Mouse (Mus musculus) gastrocnemius, adult 2 months (tissue): ENCODE measurements around the gene Rpl9-ps1. TPM values are rescaled to one million over a fixed set of nuclear protein-coding genes. Genes with fewer than 3 reads are reported as not detected.

ENCODE experiments used
- DNase-seq: peaks from one replicate; pipeline ENCODE4 v3.0.0; 2022
- H3K27ac ChIP-seq: fragments of 200-600 bp; 2 replicates; pipeline ENCODE4 v1.8.1; 2022; ENCODE audit warnings: mild to moderate bottlenecking
- H3K4me3 ChIP-seq: fragments of 200-600 bp; 2 replicates; pipeline ENCODE4 v1.8.1; 2022; ENCODE audit warnings: mild to moderate bottlenecking, moderate library complexity
- CTCF ChIP-seq: fragments of 200-600 bp; IDR thresholded peaks from 2 replicates; pipeline ENCODE4 v1.8.1; 2022; ENCODE audit warnings: antibody characterized with exemption, mild to moderate bottlenecking, moderate library complexity
- intact Hi-C: fragments of 180-260 bp; cut with DNase I; formaldehyde crosslinking; loops from one replicate; pipeline ENCODE4 v1.15.1; 2025
- total RNA-seq, 2 experiments: library from RNA; stranded (reverse); gene quantifications; 2 replicates each; pipeline ENCODE4 v1.2.3; 2021

Rpl9-ps1 gene
- total RNA-seq, 2 experiments from 2014 or later, result not detected

DNA sequence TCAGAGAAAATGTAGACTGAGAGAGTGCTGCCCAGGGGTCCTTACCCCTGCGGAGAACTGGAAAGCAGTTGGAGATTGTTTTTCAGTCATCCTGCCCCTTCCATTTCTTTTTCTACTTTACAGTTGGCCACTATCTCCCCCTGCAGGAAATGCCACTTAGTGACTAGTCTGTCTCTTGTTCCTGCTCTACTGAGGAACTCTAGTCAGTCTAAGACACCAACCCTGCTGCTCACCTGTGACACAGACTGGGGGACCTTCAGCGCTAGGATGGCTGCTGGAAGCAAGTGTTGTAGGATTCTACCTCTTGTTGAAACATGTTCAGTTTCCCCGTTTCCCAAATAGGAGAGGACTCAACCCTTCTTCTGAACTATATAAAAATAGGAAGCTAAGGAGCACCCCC, 5.9 kb downstream of the Rpl9-ps1 start:
- no peak; the same call in 1 of the 2 replicates for TF ChIP-seq CTCF
- Histone ChIP-seq H3K27ac (no peak overlapping the region), H3K4me3 (no peak overlapping the region)
- no peak for DNase-seq
- intact Hi-C loops, result no loop called here

DNA sequence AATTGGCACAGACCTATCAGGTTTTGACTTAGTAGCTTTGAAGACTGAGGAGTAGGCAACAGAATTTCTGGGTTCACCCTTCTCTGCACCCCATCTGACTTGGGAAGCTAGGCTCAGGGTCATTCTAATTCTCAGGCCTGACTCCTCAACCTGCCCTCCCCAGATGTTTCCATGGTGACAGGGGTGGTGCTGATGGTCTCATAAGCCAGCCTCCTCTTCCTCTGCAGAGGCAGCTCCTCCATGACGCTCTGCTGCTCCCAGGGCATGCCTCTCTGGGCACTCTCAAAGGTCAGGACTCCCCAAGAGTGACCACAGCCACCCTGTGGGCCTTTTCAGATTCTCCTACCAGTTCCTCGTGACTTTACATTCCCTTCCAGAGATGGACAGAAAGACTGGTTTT, 6.5 kb downstream of the Rpl9-ps1 start:
- DNase-seq, result no peak
- intact Hi-C loops, result no loop called here
- Histone ChIP-seq H3K4me3 (no peak overlapping the region), H3K27ac (no peak overlapping the region)
- no peak for TF ChIP-seq CTCF

DNA sequence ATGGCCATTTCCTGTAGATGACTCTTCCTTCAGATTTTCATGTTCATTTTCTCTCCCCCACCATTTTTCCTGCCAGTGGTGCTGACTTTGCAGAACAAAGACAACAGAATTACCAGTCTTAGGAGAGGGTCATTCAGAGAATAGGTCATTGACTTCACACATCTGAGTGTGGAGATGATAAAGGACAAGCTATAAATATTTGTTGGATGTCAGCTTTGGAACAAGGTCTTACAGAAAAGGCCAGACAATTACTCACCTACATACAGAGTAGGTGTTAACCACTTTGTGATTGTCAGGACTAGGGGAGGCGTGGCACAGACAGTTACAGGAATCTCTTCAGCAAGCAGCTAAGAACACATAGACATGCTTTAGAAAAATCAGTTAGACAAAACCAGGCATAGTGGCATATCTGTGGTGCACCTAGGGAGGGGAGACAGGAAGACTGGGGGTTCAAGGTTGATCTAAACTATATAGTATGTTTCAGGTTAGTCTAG, 8.6 kb downstream of the Rpl9-ps1 start:
- DNase-seq, result no peak
- H3K27ac ChIP-seq, result no peak overlapping the region
- no peak for TF ChIP-seq CTCF
- H3K4me3 ChIP-seq, result no peak overlapping the region
- intact Hi-C loops, result no loop called here

DNA sequence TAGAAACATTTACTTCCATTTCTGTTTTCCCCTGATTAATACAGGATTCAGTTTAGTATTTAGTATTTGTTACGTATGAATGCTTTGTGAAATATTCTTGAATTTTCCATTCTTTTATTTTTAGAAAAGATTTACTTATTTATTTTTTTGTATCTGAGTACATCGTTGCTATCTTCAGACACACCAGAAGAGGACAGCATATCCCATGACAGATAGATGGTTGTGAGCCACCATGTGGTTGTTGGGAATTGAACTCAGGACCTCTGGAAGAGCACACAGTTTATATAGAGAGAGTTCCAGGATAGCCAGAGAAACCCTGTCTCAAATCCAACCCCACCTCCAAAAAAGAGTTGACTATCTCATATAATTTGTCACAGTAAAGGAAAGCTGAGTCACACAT, 10.5 kb downstream of the Rpl9-ps1 start:
- intact Hi-C loops, result no loop called here
- no peak for TF ChIP-seq CTCF
- Histone ChIP-seq H3K4me3 (no peak overlapping the region), H3K27ac (no peak overlapping the region)
- DNase-seq, result no peak

DNA sequence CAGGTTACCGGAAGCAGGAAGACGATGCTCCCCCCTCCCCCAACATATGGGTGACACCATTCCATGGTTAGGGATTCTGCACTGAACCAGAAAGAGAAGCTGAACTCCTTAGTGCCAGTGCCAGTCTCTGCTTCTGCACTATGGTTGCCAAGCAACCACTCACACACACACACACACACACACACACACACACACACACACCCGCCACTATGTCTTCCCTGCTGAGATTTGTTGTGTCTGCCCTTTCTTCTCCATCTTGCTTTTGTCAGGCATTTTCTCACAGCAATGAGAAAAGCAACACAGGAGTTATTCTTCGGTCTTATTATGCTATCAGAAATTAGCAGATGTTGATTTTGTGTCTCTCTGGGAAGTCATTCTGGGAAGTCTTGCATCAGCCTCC, 11.0 kb downstream of the Rpl9-ps1 start:
- intact Hi-C loops, result no loop called here
- TF ChIP-seq CTCF, result no peak
- no peak overlapping the region for H3K4me3 ChIP-seq
- no peak overlapping the region for H3K27ac ChIP-seq
- no peak for DNase-seq

DNA sequence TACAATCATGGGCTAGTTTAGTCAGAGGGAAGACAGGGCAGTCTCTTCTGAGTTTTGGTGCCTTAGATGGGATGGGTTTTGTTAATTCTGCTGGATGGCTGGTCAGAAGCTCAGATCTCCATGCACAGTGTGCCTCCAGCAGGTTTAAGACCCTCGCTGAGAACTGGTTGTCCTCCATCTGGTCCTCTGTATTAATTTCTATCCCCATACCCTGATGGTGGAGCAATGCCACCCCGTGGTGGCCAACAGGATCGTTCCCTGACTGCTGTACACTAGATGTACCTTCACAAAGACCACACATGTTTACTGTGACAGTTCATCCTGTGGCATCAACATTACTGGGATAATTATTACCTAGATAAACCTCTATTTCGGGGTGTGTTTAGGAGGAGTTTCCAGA, 12.7 kb downstream of the Rpl9-ps1 start:
- Histone ChIP-seq H3K27ac (no peak overlapping the region), H3K4me3 (no peak overlapping the region)
- intact Hi-C loops, result no loop called here
- peak; percentile 21; the same call in 1 of the 2 replicates for TF ChIP-seq CTCF
- DNase-seq, result no peak

DNA sequence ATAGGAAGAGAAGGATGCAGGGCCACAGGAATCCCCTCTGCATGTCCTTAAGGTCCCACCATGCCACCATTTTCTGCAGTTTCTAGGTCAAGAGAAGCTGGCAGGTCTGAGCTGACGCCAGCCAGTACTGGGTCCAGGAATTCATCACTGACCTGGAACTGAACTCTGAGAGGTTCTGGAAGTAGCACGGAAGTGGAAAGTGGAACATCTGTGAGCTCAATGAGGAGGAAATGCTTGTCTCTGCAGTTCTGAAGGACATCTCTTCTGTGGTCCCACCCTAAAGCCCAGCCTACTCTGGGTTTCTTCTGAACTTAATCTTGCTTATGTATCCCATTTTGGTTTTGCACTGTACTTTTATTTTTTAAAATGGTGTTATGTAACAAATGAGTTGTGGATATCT, 14.4 kb downstream of the Rpl9-ps1 start:
- no peak for TF ChIP-seq CTCF
- DNase-seq, result no peak
- intact Hi-C loops, result no loop called here
- Histone ChIP-seq H3K27ac (0 out of 2 replicates have a peak overlapping the region, but pooled peaks have one; percentile 17), H3K4me3 (no peak overlapping the region)

DNA sequence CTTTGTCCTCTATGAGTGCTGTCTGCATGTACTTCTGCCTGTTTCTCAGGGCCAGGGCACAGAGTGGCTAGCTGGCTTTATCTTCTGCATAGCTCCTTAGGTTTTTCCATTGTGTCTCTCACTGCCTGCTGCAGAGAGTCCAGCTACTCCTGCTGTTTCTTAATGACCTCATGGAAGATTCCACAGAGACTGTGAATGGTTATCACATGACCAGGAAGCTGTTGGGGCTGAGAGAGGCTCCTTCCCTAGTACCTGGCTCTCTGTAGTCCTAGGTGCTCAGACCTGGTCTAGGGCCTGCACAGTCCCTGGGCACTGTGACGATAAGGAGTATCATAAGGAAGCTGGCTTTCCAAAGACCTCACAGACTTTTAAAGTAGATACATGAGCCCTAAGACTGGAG, 14.8 kb downstream of the Rpl9-ps1 start:
- TF ChIP-seq CTCF, result no peak
- intact Hi-C loops, result no loop called here
- H3K27ac ChIP-seq, result 0 out of 2 replicates have a peak overlapping the region, but pooled peaks have one; percentile 17
- no peak overlapping the region for H3K4me3 ChIP-seq
- no peak for DNase-seq

DNA sequence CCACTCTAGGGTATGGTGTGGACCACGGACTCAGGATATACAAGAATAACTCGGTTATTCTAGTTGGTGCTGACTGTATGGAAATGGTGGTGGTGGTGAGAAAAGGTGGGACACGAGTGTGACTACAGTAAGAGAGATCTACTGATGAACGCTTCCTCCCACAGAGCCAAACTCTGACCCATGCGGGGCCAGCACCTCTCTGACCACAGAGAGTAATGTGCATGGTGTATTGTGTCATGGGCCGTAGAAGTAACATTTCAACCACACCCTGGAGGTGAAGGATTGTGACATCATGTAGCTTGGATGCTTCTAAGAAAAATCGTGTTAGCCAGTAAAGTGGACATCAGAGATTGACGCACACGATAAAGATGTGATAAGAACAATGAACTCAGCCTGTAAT, 16.6 kb downstream of the Rpl9-ps1 start:
- Histone ChIP-seq H3K27ac (no peak overlapping the region), H3K4me3 (no peak overlapping the region)
- TF ChIP-seq CTCF, result no peak
- DNase-seq, result no peak
- intact Hi-C loops, result no loop called here

DNA sequence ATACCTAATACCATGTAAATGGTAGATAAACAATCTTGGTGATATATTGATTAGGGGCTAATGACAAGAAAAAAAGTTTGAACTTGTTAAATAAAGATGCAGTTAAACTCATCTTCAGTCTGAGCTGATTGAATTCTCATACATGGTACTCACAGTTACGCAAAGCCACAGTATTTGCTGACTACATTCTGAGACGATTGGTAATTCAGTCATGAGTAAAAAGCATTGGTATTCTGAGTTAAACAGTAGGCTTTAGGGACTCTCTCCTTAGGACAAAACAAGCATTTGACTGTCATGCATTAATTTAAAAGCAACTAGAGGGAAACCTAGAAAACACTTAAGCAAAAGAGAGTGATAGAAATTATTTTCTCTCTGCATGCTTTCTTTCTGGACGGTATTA, 21.8 kb downstream of the Rpl9-ps1 start:
- intact Hi-C loops, result no loop called here
- H3K4me3 ChIP-seq, result no peak overlapping the region
- no peak for DNase-seq
- no peak for TF ChIP-seq CTCF
- H3K27ac ChIP-seq, result no peak overlapping the region

DNA sequence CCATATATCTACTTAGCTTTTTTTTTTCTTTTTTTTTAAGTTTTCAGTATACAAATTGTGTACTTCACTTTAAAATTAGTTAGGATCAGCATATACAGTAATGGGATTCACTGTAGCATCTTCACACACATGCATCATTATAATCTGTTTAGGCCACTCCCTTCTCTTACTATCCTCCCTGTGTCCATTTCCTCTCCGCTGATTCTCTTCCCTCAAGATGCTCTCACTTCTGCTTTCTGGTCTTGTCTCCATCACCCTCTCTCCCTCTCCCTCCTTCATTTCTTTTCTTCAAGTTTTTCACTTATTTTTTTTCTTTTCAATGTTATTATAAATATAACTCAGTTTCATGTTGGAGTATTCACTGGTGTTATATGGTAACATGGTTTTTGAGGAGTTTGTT, 26.4 kb downstream of the Rpl9-ps1 start:
- intact Hi-C loops, result no loop called here
- no peak overlapping the region for H3K27ac ChIP-seq
- no peak for TF ChIP-seq CTCF
- DNase-seq, result no peak
- no peak overlapping the region for H3K4me3 ChIP-seq

DNA sequence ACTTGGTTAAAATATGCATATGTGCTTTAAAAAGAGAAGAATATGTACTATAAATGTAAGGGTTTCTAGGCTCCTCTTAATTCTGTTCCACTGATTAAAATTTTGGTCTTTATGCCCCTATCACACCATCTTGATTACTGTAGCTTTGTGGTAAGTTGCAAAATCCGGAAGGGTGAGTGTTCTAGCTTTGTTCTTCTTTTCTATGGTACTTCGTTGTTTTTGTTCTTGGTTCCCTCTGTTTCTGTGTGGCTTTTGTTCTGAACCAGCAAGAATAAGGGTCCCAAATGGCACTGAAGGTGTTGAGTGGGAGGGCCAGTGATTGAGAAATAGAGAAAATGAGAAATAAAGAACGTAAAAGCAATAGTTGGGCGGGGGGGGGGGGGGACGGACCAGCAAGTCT, 27.2 kb downstream of the Rpl9-ps1 start:
- no peak for TF ChIP-seq CTCF
- Histone ChIP-seq H3K27ac (no peak overlapping the region), H3K4me3 (no peak overlapping the region)
- no peak for DNase-seq
- intact Hi-C loops, result no loop called here

DNA sequence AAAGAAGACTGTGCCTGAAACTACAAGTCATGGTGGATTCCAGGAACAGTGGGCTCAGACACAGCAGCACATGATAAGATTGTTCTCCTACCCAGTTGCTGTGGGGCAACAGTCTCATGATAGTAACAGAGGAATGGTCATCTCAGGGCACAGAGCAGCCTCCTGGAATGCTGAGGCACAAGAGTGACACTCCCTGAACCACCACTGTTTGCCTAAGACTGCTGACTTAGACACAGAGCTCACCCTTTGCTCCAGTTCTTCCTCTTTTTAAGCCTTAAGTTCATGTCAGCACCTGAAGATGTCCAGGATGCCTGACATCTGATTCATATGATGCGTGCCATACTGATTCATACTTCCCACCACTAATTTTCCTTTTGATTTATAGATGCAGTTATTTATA, 28.8 kb downstream of the Rpl9-ps1 start:
- TF ChIP-seq CTCF, result no peak
- intact Hi-C loops, result no loop called here
- no peak overlapping the region for H3K27ac ChIP-seq

DNA sequence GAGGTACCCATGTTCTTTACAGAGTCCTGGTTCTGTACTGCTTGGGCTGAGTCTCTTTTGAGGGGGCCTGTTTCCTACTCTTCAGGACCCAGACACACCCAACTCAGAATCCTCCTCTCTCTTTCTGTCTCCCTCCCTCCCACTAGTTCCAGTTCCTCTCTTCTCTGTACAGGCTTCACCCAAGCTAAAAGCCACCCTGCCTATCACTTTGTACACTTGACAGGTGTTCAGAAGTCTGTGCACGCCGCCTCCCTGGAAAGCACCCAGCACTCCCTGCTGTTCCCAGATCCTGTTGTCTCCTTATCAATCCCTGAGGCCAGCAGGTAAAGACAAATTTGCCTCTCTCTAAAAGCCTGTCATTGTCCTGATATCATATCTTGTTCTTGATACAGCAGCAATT, 34.5 kb downstream of the Rpl9-ps1 start:
- TF ChIP-seq CTCF, result no peak
- no peak overlapping the region for H3K27ac ChIP-seq
- H3K4me3 ChIP-seq, result no peak overlapping the region
- intact Hi-C loops, result no loop called here
- no peak for DNase-seq

More for the DNA sequence above, 28.8 kb downstream of the Rpl9-ps1 start:
- no peak for DNase-seq
- H3K4me3 ChIP-seq, result no peak overlapping the region

DNA sequence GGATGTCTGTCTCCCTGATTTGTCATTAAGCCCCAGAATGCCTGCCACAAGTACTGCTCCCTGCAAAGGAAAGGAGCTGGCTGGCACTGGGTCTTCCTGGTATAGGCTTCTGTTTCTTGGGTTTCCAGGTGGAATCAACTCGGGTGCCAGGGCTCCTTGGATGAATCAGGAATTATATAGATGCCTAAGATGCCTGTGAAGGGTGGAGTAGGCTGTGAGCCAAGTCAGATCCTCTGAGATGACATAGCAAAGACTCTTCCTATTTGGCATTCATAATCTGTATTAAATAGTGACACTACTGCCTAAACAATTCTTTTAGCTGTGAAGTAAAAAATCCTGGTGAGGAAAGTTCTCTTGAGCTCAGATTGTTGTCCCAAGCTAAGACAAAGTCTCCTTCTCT, 39.0 kb downstream of the Rpl9-ps1 start:
- no peak for DNase-seq
- intact Hi-C loops, result no loop called here
- TF ChIP-seq CTCF, result no peak

More for the DNA sequence above, 39.0 kb downstream of the Rpl9-ps1 start:
- Histone ChIP-seq H3K4me3 (no peak overlapping the region), H3K27ac (no peak overlapping the region)
